Mouse (Mus musculus) heart, adult 11 months (tissue): Measurements from ENCODE around the gene Pim3.
A peak's percentile ranks its signal among the peaks of the same experiment; 100 is the strongest.

Experiments
- DNase-seq: peaks from one replicate; pipeline ENCODE4 v3.0.0; 2022

Pim3 gene

DNA sequence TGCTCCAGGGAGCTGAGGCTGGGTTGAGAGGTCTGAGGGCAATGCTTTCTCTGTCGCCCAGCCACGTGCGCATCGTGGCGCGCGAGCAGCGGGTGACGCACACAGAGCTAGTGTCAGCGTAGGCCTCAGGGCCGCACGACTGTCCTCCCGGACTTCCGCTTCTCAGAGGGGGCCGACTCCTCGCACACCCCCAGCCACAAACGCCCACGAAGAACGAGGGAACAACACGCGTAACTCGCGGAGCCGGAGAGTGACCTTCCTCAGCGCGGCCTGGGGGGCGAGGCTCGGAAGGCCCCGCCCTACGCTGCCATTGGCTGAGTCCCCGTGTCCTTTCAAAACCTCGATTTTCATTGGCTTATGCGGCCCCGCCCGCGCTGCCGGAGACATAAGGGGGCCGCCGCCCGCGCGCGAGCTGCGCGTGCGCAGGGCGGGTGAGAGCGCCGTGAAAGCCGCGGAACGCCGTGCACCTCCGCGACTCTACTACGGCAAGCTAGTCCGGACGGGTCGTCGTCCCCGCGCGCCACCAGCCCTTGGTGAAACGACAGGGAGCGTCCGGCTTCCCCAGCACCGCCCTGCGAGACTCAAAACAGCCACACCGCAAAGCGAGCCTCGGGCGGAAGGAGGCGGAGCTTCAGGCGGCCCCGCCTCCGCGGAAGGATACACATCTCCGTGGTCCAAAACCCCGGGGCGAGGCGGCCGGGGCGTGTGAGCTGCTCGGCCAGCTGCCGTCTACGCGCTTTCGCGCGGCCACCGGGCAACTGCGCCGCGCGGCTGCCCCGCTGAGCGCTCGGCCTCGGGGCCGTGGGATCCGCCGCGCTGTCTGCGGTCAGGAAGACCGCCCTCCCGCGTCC lies at the start of gene Pim3:
Gene Pim3, plus strand, starts transcription at position 415 of the 851 bp plus-strand sequence.
- DNase-seq = peak; percentile 100

DNA sequence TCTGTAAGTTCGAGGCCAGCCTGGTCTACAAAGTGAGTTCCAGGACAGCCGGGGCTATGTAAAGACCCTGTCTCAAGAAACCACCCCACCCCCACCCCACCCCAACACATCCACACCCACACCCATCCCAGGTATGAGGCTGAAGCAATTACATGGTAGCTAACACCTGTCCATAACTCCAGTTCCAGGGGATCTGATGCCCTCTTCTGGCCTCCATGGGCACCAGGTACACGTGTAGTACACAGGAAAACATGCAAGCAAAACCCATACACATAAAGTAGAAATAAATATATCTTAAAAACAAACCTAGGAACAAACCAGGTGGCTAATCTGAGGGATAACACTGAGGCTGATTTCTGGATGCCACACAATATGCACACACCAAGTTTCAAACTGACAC lies 48.7 kb upstream of the Pim3 start:
- DNase-seq = no peak

DNA sequence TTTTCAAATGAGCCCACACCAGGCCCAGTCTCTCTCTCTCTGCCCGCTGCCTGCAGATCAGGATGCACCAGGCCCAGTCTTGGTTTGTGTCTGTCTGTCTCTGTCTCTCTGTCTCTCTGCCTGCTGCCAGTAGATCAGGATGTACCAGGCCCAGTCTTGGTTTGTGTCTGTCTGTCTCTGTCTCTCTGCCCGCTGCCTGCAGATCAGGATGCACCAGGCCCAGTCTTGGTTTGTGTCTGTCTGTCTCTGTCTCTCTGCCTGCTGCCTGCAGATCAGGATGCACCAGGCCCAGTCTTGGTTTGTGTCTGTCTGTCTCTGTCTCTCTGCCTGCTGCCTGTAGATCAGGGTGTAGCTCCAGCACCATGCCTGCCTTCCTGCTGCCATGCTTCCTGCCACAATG lies 48.1 kb upstream of the Pim3 start:
- peak; percentile 76 for DNase-seq

DNA sequence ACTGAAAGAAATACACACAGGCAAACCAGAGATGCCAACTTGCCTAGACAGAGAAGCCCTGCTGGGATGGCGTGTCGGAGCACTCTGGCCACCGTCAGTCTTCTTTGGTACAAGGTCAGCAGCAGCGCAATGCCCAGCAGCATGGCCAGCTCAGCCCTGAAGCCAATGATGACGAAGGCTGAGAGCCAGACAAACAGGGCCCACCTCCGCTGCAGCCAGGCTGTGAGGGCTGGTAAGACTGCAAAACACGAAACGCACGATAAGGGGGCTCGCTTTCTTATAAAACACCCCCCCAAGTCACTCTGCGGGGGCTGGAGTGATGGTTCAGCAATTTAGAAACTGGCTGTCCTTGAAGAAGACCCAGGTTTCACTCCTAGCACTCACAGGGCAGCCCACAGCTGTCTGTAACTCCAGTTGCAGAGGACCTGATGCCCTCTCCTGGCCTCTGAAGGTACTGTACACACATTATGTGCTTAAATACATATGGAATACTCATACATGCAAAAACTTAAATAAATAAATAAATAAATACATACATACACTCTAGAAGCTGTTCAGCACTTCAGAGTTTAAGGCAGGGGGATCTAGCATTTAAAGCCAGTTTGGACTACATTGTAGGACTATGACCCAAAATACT lies 47.5 kb upstream of the Pim3 start:
- DNase-seq = peak; percentile 76

DNA sequence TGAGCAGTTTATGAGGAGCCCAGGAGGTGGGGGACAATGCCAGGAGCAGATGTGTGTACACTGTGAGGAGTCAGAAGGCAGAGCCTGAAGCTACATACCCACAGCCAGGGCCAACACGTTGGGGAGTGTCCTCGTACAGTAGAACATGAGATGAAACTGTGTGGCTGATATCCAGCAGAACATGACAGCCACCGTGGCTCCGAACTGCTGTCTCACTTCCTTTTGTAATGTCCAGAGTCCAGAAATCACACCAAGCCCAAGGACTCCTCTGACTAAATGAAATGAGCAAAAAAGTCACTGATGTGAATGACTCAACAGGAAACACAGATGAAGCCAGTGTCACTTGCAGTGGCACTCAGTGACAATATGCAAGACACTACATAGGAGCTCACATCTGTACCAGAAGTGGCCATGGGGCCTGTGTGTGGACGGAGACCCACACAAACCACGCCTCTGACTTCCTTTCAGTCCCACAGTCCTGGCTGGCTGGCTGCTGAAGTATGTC lies 46.7 kb upstream of the Pim3 start:
- DNase-seq = peak; percentile 85

DNA sequence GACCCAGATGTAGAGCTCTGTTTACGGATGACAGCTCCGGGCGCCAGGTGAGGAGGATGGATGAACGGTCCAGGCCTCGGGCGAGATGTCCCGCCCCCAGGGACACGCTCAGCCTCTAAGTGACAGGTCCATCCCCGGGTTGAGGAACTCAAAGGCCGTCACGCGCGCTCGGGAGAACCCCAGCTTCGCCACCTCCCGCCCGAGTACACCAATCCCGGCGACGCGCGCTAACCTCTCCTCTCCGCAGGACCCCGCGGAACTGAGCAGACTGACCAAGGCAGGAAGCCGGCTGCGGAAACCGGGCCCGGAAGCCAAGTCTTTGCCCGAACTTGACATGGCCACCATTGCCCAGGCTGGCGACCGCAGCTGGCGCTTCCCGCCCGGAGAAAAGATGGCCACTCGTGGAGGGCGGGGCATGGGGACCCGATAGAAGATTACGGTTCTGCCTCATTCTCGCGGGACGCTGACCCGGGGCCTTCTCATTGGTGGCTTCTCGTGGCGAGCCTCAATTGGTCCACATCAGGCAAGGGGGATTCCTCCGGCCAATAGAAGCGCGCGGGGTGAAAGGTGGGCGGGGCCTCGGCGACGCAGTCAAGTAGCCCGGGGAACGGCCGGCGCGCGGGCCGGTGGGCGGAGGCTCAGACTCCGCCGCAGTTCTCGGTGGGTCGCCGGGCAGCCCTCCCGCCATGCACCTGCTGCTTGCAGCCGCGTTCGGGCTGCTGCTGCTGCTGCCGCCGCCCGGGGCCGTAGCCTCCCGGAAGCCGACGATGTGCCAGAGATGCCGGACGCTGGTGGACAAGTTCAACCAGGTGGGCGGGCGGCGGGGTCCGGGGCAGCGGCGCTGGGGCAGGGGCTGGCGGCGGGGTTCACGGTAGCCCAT lies 42.7 kb upstream of the Pim3 start, which contains the start of the genes Alg12 and Creld2:
Gene Alg12, minus strand, starts transcription at position 293 of the 880 bp plus-strand sequence.
Gene Creld2, plus strand, starts transcription at position 621 of the 880 bp plus-strand sequence.
- DNase-seq = peak; percentile 100

DNA sequence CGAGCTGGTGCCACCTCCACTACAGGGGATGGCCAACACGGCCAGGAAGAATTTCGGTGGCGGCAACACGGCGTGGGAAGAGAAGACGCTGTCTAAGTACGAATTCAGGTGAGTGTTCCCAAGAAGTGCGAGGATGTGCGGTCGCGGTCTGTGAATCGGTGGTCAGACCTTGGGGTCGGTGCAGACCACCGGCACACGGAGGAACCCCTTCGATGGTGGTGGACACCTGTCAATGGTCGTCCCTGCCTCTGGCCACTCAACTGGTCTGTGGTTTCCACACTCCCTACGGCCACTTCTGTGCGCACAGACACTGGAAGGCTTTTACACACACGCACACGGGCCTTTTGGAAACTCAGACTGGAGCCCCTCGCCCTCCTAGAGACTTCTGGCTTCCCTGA lies 42.1 kb upstream of the Pim3 start:
- no peak for DNase-seq

DNA sequence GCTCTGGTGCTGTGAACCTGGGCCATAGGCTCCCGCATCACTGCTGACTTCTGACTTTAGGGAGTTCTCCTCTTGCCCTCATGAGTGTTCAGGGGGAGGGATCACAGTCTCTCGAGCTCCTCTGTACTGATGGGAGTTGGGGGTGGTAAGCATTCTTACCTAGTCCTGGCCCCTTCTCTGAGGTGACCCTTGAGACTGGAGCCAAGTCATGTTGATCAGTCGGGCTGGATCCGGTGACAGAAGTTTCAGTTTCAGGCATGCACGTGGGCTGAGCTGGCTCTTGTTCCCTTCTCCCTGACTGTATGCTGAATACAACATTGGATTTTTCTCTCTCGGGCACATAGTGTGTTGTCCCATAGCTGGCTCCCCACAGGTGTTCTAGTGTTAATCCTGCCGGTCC lies 40.6 kb upstream of the Pim3 start:
- DNase-seq = no peak

DNA sequence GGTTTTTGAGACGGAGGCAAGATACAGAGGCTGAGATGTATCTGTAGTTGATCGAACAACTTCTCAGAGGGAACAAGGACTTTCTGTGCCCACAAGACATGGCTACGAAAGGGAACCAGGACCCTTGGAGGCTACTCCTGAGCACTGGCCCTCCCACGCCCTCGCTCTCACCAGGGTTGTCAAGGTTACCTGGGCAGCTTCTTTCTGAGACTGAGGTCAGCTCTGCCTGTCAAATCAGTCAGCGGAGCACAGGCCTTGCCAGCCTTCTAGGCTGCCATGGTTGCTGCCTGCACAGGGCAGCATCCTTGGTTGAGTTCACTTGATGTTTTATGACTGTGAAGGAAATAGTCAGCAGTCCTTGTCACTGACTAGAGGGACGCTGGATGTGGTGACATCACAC lies 39.5 kb upstream of the Pim3 start:
- DNase-seq = no peak

DNA sequence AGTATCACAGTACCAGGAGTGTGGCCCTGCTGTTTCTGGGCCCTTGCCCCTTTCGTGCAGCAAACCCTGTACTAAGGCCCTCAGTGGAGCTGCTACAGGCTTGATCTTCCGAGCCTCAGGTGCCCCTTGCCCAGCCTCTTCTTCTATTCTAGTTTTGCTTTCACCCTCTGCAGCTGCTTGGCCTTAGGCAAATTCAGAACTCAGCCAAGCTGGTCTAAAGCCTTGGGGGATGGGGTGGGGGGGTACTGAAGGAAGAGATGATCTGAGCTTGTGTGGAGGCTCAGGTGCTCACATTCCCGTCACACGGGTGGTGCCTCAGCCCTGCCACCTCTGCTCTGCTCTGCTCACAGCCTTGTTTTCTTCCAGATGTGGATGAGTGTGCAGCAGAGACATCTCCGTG lies 38.6 kb upstream of the Pim3 start:
- no peak for DNase-seq

DNA sequence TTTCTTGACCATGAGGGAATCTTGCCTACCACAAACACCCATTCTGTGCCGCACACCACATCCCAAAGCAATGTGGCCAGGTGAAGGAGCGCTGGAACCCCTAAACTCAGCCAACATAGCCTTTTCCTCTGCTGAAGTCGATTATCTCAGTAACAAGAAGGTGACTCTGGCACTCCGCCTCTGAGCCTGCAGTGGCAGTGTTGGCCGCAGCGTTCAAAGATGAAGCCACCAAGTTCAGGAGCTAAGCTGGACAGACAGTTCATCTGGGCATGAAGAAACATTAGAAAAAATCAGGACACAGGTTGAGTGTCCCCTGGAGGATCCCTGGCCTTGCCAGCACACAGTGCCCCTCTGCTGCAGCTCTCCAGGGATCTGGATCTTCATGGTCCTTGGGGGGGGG lies 34.5 kb upstream of the Pim3 start:
- no peak for DNase-seq

DNA sequence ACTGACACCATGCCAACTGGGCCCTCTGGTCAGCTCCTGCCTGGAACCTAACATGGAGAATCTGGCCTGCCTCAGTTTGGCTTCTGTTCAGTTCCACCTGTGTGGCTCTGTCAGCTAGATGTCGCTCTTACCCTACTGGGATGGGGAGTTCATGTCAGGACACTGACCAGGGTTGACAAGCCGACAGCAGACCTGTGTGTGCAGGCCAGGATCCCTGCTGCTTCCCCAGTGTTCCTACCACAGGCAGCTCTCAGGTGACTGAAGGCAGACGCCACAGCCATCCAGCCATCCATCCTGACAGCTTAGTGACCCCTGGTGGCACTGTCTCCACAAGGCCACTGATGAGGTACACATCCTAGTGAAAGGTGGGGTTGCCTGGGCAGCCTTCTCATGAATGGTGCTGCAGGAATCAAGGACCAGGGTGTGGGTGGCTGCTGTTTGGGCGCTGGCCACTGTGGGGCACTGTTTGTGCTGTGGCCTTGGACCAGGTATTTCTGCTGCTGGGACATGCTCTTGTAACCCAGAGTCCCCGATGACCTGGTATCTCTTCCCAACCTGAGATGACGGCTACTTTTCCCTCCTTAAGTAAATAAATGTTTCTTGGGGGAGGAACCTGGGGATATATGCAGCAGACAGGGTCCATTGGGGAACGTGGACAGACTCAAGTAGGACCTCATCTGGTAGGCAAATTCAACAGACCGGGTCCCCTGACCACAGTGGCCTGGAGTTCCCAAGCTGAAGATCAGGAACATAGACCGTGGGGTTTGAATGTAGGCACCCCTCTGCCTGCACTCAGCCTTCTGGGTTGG lies 33.8 kb upstream of the Pim3 start:
- peak; percentile 98 for DNase-seq

DNA sequence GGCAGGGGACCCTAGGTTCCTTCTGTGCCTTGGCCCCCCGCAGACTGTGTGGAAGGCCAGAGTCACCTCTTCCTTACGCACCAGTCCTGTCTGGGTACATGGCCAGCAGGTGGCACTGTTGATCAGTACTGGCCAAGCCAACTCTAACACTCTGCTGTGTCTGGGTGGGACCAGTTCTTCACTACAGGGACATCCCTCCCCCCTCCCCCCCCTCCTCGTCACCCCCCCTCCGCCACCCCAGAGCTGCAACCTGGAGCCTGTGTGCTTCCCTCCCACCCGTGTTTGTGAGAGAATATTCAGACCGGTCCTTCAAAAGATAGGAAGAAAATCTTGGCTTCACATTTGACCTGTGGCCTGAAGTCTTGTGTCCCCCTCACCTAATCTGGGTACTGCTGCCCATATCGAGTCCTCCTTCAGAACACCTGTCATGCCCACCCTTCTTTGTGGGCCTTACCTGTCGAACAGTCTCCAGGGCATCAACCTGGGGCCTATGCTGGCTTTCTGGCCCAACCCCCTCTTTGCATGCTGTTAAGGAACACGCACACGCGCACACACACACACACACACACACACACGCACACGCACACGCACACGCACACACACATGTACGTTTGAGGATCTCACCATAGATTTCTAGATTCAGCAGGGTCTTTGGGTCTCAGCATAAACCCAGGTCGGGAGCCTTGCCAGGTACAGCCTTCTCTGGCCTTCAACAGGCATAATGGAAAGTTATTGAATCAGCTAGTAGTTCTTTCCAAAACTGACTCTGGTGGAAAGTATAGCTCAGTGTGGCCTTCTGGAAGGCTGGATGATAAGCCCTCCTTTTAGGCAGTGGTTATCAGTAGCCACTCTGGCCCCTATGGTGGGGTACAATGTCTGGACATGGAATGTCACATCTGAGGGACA lies 32.9 kb upstream of the Pim3 start:
- peak; percentile 98 for DNase-seq

DNA sequence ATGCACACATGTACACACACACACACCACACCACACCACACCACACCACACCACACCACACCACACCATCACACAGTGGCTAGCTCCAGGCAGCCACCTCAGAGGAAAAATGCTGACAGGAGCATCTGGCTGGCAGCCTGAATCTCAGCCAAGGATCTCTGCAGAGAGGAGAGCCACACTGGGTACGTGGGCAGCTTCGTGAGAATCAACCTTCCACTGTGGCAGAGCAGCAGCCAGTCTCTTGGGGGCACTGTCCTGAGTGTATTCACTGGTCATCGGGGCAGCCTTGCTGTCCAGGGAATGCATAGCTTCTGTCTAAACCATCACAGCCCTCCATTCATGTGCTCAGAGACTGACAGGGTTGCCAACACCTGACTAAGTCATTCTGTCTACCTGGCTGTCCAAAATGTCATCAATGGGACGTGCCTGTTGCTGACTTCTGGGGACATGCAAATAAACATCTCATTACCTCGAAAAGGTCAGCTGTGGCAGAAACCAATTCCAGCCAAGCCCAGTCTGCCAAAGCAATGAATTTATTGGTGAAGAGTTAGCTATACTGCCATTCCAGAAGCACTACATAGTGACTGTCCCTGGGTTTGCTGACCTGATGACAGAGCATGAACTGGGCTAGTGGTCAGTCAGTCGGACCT lies 32.1 kb upstream of the Pim3 start:
- DNase-seq = no peak

DNA sequence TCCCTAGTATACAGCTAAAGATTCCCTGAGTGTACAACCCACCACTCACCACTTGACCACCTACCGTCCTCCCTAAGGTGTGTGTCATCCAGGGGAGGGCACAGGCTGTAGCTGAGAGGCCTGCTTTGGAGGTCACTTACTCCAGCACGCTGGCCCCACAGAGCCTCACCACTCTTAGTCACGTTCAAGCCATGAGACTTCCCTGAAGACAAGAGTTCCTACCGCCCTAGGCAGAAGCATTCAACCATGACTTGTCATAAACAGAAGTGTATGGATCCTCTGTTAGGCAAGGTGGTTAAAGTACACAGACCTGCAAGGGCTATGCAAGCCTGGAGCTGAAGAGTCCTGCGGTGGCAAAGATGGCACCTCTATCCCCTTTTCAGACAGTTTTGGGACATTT lies 31.3 kb upstream of the Pim3 start:
- no peak for DNase-seq

DNA sequence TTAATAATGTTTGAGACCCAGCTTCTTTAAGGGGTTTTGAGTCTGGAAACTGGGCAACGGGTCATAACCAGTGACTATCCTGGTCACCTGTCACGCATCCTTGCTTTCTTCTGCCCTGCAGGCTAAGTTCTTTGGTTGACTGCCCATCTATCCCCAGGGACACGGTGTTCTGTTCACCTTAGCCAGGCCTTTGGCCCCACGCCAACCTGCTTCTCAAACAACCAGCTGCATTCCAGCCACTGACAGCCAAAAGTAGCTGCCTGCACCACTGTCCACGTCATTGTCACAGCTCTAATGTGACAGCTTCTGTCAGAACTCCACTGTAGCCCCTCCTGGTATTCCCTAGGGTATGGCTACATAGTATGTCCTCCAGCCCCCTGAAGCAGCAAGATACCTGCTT lies 30.5 kb upstream of the Pim3 start:
- DNase-seq = peak; percentile 98

DNA sequence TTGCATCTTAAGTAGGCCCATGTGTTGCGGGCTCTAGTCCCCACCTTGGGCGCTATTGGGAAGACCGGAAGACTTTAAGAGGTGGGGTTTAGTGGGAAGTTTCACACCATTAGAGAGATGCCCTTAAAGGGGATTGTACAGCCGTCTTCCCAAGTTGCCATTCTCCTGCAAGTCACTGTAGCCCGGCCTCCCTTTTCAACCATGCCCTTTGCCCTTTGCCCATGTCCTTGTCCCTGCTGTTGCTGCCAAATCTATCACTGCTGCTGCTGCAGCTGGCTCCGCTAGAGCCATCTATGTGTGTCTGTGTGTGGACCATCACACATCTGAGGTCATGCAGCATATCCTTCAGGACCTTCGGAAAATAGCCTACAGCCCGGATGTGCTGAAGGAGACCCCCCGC lies 29.4 kb upstream of the Pim3 start:
- DNase-seq = no peak

DNA sequence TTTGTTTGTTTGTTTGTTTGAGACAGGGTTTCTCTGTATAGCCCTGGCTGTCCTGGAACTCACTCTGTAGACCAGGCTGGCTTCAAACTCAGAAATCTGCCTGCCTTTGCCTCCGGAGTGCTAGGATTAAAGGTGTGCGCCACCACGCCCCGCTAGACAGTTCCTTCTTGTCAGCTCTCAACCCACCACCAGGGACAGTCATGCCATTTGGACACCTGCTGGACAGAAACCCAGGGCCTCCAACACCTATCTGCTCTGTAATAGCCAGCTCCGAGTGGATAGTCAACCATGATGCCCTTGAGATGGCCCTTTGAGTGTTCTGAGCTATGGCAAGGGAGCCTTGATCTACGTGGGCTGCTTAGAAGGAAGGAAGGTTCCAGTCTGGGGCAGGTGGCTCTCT lies 26.0 kb upstream of the Pim3 start:
- DNase-seq = peak; percentile 92

DNA sequence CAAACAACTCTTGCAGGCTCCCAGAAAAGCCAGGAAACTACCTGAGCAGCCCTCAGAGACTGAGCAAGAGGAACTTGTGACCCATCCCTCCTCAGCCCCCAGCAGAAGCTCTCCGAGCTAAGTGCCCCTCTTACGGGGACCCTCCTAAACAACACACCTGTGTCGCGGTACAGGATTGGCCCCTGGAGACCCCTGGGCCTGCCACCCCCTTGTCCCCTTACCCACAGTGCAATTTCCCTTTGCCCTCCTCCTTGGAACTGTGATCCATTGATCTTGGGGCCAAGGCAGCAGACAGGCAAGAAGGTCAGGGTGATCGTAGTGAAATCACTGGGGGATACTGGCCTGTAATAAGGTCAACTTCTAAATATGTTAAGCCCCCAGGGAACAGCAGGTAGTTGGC lies 25.4 kb upstream of the Pim3 start:
- peak; percentile 93 for DNase-seq

DNA sequence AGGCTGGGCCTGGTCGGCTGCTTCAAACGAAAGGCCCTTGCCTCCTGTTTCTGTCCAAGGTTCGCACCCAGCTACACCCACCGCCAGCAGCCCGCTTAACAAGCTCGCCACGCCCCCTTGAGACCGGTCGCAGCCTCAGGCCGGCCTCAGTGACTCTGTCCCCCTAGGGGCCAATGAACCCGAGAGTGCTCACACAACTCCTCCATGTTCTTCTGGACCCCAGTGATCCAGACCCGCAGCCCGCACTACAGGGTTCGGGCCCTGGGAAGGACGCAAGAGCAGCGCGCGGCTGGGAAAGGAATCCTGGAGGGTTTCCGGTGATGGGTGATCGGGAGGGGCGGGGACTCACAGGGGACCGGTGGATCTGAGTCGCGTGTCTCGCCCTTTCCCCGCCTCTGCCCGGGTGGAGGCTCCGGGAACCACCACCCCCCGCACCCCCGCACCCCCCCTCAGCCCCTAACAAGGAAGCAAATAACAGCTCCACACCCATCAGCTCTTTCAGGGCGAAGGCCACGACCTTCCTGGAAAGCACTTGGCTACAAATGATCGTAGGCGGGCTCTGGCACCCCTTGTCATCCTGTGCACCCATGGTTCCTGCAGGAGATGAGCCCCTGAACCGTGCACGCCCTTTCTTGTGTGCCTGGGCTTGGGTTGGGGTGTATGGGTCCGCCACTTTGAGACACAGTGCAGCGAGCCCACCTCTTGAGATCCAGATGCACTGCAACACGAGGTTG lies 24.6 kb upstream of the Pim3 start:
- peak; percentile 99 for DNase-seq
